Mouse (Mus musculus): ENCODE data around the gene Zfp747.

DNA sequence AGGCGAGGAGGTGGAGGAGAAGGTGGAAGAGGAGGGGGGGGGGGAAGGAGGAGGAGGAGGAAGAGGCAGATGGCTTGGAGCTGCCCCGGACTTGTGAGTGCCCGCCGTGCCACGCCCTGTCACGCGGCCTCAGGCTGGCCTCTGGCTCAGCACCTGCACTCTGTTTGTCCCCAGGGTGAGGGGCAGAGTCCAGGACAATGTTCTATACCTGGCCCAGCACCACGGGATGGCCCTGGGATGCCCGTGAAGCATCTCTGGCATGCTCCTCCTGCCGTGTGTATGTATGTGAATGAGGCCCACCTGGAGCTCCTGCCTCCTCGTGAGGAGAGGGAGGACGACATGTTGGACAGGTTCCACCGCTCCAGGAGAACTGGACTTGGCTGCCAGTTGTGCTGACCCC is 14.4 kb downstream of the Zfp747 start:
- TF ChIP-seq CTCF (IDR thresholded peaks at IDR 0.05; ENCODE audit: extremely low read depth, insufficient read depth, low read length) = no peak
- no peak for TF ChIP-seq POLR2A (IDR thresholded peaks at IDR 0.05; ENCODE audit: extremely low read depth, insufficient read depth, low read length)

Measured in cortical plate, adult 2 months (tissue).